Mouse (Mus musculus): Measurements from ENCODE around the gene Rac3. TPM values are rescaled to one million over a fixed set of nuclear protein-coding genes. Genes with fewer than 3 reads are reported as not detected.

Rac3 gene
- total and polyA plus RNA-seq, 2 experiments from 2014 or later: 788 to 808 TPM

DNA sequence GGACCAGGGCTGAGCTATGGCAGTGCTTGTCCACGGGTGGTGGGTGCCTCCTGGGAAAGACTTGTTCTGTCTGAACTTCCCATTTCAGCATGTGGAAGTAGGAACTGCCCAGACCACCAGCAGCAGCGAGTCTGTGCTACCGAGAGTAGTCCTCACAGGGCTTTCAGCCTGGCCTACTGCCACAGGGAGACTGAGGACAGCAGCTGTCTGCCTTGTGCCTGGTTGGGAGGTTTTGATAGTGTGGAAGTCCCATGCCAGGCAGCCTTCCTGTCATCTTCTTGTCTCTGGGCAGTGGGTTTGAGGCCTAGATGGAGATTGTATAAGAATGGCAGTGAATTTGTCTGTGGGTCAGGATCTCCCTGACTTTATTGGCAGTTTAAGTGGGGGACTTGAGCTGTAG lies 31.9 kb upstream of the Rac3 start:
- no peak overlapping the region for H3K9ac ChIP-seq (replicated peaks; ENCODE audit: low read length, poor library complexity, severe bottlenecking)
- no peak overlapping the region for H3K4me2 ChIP-seq (ENCODE audit: low read depth, low read length, poor library complexity, severe bottlenecking)
- H3K9me3 ChIP-seq (ENCODE audit: low read length): no peaks in the 10 kb centered on the region
- no peak overlapping the region for H3K27ac ChIP-seq (ENCODE audit: low read depth, low read length)
- no peaks in the 10 kb centered on the region for H3K4me1 ChIP-seq (ENCODE audit: insufficient read depth, low read length)
- no peak overlapping the region for H3K4me3 ChIP-seq (ENCODE audit: low read depth, low read length)
- no peak for TF ChIP-seq CTCF (IDR thresholded peaks at IDR 0.05)
- WGBS: 79% methylated on average over 3 of the region's 3 CpGs
- H3K27me3 ChIP-seq (ENCODE audit: insufficient read depth, low read length): no peaks in the 10 kb centered on the region
- DNase-seq (ENCODE audit: low spot score) (no peak), ATAC-seq (ENCODE audit: low FRiP score) (no peak)
- H3K36me3 ChIP-seq (ENCODE audit: insufficient read depth, low read length): peaks cover 25% of the 10 kb centered on the region

DNA sequence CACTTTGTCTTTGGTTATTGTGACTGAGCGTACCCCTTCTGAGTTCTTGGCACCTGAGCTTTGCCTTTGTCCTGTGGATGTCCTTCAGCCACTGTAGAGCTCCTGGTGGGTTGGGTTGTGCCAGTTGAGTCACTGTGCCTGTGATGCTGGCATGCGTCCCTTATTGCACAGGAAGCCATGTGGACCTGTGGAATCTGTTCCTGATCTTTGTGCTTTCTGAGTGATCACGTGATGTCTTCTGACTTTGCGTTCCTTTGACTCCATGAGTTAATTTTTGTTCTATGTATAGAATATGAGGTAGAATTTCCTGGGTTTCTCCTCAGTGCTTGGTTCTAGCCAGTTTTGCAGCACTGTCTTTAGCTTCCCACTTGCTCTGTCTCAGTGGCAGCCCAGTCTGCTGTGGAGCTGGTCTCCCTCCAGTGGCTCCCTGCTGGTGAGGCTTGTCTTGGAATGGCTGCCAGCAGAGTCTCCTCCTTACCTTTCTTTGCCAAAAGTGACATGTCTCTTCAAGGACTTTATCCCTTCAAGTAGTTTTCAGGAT lies 28.7 kb upstream of the Rac3 start:
- H3K36me3 ChIP-seq (ENCODE audit: insufficient read depth, low read length): peaks cover 12% of the 10 kb centered on the region
- DNase-seq (ENCODE audit: low spot score) (no peak), ATAC-seq (ENCODE audit: low FRiP score) (no peak)
- no peak for TF ChIP-seq CTCF (IDR thresholded peaks at IDR 0.05)
- no peak overlapping the region for H3K9ac ChIP-seq (replicated peaks; ENCODE audit: low read length, poor library complexity, severe bottlenecking)
- H3K4me1 ChIP-seq (ENCODE audit: insufficient read depth, low read length): no peaks in the 10 kb centered on the region
- no peaks in the 10 kb centered on the region for H3K27me3 ChIP-seq (ENCODE audit: insufficient read depth, low read length)
- WGBS: 84% methylated on average over 4 of the region's 4 CpGs
- H3K9me3 ChIP-seq (ENCODE audit: low read length): no peaks in the 10 kb centered on the region
- H3K27ac ChIP-seq (ENCODE audit: low read depth, low read length): no peak overlapping the region
- no peak overlapping the region for H3K4me2 ChIP-seq (ENCODE audit: low read depth, low read length, poor library complexity, severe bottlenecking)
- H3K4me3 ChIP-seq (ENCODE audit: low read depth, low read length): no peak overlapping the region

DNA sequence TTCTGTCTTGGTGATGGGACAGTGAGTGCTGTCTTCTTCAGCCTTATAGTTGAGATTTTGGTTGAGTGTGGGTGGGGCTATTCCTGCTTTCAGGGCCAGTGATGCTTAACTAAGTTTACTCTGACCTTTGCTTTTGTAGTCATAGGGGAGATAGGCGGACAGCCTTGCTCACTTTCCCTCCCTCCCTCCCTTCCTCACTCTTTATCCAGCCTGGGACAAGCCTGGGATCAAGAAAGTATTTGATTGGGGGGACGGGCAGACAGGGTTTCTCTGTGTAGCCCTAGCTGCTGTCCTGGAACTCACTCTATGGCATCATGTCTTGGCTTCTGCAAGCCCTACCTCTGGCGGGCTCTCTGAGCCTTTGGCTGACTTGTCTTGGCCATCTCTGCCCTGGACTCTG lies 27.8 kb upstream of the Rac3 start:
- H3K27me3 ChIP-seq (ENCODE audit: insufficient read depth, low read length): no peaks in the 10 kb centered on the region
- WGBS: 67% methylated on average over 3 of the region's 3 CpGs
- TF ChIP-seq CTCF (IDR thresholded peaks at IDR 0.05): no peak

DNA sequence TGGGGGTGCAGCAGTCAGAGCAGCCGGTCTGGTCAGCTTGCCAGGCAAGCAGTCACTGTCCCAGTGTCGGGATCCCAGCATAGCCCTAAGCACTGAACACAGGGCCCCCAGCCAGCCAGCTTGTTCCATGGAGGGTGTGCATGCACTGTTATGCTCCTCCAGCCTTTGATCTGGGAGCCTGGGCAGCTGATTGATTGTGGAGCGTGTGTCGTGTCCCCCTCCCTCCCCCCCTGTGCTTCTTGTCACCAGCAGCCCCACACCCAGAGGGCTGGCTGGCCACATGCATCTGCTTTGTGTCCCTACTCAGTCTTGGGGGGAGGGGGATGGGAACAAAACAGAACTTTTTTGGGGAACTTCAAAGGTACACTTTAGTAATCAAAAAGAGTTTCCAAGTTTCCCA lies 26.1 kb upstream of the Rac3 start:
- H3K4me2 ChIP-seq (ENCODE audit: low read depth, low read length, poor library complexity, severe bottlenecking): no peak overlapping the region
- no peak overlapping the region for H3K27ac ChIP-seq (ENCODE audit: low read depth, low read length)
- no peaks in the 10 kb centered on the region for H3K4me1 ChIP-seq (ENCODE audit: insufficient read depth, low read length)
- no peaks in the 10 kb centered on the region for H3K27me3 ChIP-seq (ENCODE audit: insufficient read depth, low read length)
- TF ChIP-seq CTCF (IDR thresholded peaks at IDR 0.05): no peak
- no peaks in the 10 kb centered on the region for H3K9me3 ChIP-seq (ENCODE audit: low read length)
- H3K9ac ChIP-seq (replicated peaks; ENCODE audit: low read length, poor library complexity, severe bottlenecking): no peak overlapping the region
- ATAC-seq (ENCODE audit: low FRiP score) (0 out of 2 replicates have a peak, but pooled peaks have one; percentile 20), DNase-seq (ENCODE audit: low spot score) (peak; percentile 59)
- no peak overlapping the region for H3K4me3 ChIP-seq (ENCODE audit: low read depth, low read length)
- WGBS: 16% methylated on average over 4 of the region's 4 CpGs
- H3K36me3 ChIP-seq (ENCODE audit: insufficient read depth, low read length): peaks cover 10% of the 10 kb centered on the region

More for the DNA sequence above, 27.8 kb upstream of the Rac3 start:
- no peaks in the 10 kb centered on the region for H3K9me3 ChIP-seq (ENCODE audit: low read length)
- DNase-seq (ENCODE audit: low spot score): no peak
- no peak for ATAC-seq (ENCODE audit: low FRiP score)
- no peak overlapping the region for H3K4me3 ChIP-seq (ENCODE audit: low read depth, low read length)
- H3K27ac ChIP-seq (ENCODE audit: low read depth, low read length): no peak overlapping the region
- no peak overlapping the region for H3K4me2 ChIP-seq (ENCODE audit: low read depth, low read length, poor library complexity, severe bottlenecking)
- no peak overlapping the region for H3K9ac ChIP-seq (replicated peaks; ENCODE audit: low read length, poor library complexity, severe bottlenecking)
- H3K36me3 ChIP-seq (ENCODE audit: insufficient read depth, low read length): peaks cover 11% of the 10 kb centered on the region
- H3K4me1 ChIP-seq (ENCODE audit: insufficient read depth, low read length): no peaks in the 10 kb centered on the region

DNA sequence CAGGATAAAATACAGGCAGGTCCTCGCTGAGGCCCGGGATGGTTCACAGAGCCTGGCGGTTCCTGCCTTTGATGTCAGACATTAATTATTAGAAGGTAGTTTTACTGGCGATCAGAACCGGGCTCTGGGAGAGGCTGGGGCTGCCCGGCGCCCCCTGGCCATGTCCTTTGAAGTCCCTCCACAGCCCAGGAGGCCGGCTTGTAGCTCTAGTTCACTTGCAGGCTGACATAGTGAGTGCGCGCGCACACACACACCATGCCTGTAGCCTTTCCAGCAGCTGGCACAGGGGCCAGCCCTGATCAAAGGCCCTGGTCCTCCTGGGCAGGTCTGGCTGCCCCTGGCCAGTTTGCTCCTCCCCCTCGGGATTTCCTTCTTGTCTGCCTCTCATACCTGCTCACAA lies 25.6 kb upstream of the Rac3 start:
- H3K9me3 ChIP-seq (ENCODE audit: low read length): no peaks in the 10 kb centered on the region
- no peak for ATAC-seq (ENCODE audit: low FRiP score)
- no peaks in the 10 kb centered on the region for H3K27me3 ChIP-seq (ENCODE audit: insufficient read depth, low read length)
- WGBS: 36% methylated on average over 12 of the region's 12 CpGs
- no peak overlapping the region for H3K4me3 ChIP-seq (ENCODE audit: low read depth, low read length)
- H3K36me3 ChIP-seq (ENCODE audit: insufficient read depth, low read length): peaks cover 10% of the 10 kb centered on the region
- DNase-seq (ENCODE audit: low spot score): no peak
- TF ChIP-seq CTCF (IDR thresholded peaks at IDR 0.05): no peak
- H3K4me2 ChIP-seq (ENCODE audit: low read depth, low read length, poor library complexity, severe bottlenecking): no peak overlapping the region
- H3K27ac ChIP-seq (ENCODE audit: low read depth, low read length): no peak overlapping the region; the same call in 1 of the 2 replicates
- H3K4me1 ChIP-seq (ENCODE audit: insufficient read depth, low read length): no peaks in the 10 kb centered on the region
- no peak overlapping the region for H3K9ac ChIP-seq (replicated peaks; ENCODE audit: low read length, poor library complexity, severe bottlenecking)

DNA sequence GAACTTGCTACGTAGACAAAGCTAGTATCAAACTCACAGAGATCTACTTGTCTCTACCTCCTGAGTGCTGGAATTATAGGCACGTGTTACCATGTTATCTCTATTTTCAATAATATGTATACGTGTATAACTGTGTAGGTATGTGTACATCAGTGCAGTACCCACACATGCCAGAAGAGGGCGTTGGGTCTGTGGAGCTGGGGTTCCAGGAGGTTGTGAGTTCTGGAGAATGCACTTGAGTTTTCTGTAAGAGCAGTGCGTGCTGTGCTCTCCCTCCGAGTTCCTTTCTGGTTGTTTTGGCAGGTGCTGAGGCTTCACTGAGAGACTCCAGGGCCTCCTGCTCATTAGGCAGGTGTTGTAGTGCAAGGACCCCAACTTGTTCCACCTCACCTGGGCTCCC lies 24.7 kb upstream of the Rac3 start:
- H3K27me3 ChIP-seq (ENCODE audit: insufficient read depth, low read length): no peaks in the 10 kb centered on the region
- H3K9me3 ChIP-seq (ENCODE audit: low read length): no peaks in the 10 kb centered on the region
- H3K4me2 ChIP-seq (ENCODE audit: low read depth, low read length, poor library complexity, severe bottlenecking): no peak overlapping the region
- no peak for DNase-seq (ENCODE audit: low spot score)
- H3K4me1 ChIP-seq (ENCODE audit: insufficient read depth, low read length): no peaks in the 10 kb centered on the region
- H3K9ac ChIP-seq (replicated peaks; ENCODE audit: low read length, poor library complexity, severe bottlenecking): no peak overlapping the region
- peak; percentile 56 for TF ChIP-seq CTCF (IDR thresholded peaks at IDR 0.05)
- no peak overlapping the region for H3K4me3 ChIP-seq (ENCODE audit: low read depth, low read length)
- H3K36me3 ChIP-seq (ENCODE audit: insufficient read depth, low read length): peaks cover 10% of the 10 kb centered on the region
- no peak for ATAC-seq (ENCODE audit: low FRiP score)
- WGBS: 89% methylated on average over 6 of the region's 6 CpGs
- H3K27ac ChIP-seq (ENCODE audit: low read depth, low read length): no peak overlapping the region
